Mouse (Mus musculus) ES-E14 (cell line): Measurements from ENCODE around the gene Cbarp. TPM values are rescaled to one million over a fixed set of nuclear protein-coding genes. Genes with fewer than 3 reads are reported as not detected.

Source experiments
- DNase-seq: peaks from one replicate; pipeline ENCODE4 v3.0.0-alpha.2; 2013; ENCODE audit warnings: low read depth, low spot score
- H3K27ac ChIP-seq: 2 replicates; pipeline ENCODE4 v1.5.1; 2012; ENCODE audit warnings: low read depth, mild to moderate bottlenecking, low read length, moderate library complexity, mixed read lengths; ENCODE audit not compliant: poor library complexity, insufficient read depth, severe bottlenecking
- H3K36me3 ChIP-seq: 2 replicates; pipeline ENCODE4 v1.6.1; 2012; ENCODE audit warnings: mild to moderate bottlenecking, low read length, moderate library complexity, mixed read lengths; ENCODE audit not compliant: control insufficient read depth, poor library complexity, insufficient read depth, severe bottlenecking
- H3K4me1 ChIP-seq, 2 experiments: fragments of 150-350 bp in 1 of 2; sonication (generic) in 1 of 2; 2 replicates each; pipeline ENCODE4 v1.6.1; 2012; ENCODE audit warnings: low read length in 2 of 2, mild to moderate bottlenecking in 1 of 2, mixed read lengths in 1 of 2; ENCODE audit not compliant: control insufficient read depth in 2 of 2, insufficient read depth in 2 of 2, poor library complexity in 1 of 2
- H3K4me3 ChIP-seq, 2 experiments: fragments of 150-350 bp in 1 of 2; sonication (generic) in 1 of 2; 2 replicates each; pipeline ENCODE4 v1.5.1; 2012; ENCODE audit warnings: low read length in 2 of 2, low read depth in 1 of 2, mild to moderate bottlenecking in 1 of 2, mixed read lengths in 1 of 2; ENCODE audit not compliant: insufficient read depth in 1 of 2, poor library complexity in 1 of 2, severe bottlenecking in 1 of 2
- H3K9ac ChIP-seq: 2 replicates; pipeline ENCODE4 v1.6.1; 2012; ENCODE audit warnings: low read depth, mild to moderate bottlenecking, low read length, mixed read lengths; ENCODE audit not compliant: poor library complexity, insufficient read depth, severe bottlenecking
- H3K9me3 ChIP-seq: fragments of 150-350 bp; sonication (generic); 2 replicates; pipeline ENCODE4 v1.6.1; 2012; ENCODE audit warnings: low read depth, mild to moderate bottlenecking, low read length; ENCODE audit not compliant: control insufficient read depth, insufficient read depth
- CHD2 ChIP-seq: IDR thresholded peaks from 2 replicates; pipeline ENCODE4 v1.6.1; 2014; ENCODE audit warnings: mild to moderate bottlenecking, low read depth, low read length, inconsistent platforms
- HCFC1 ChIP-seq: IDR thresholded peaks from 2 replicates; pipeline ENCODE4 v1.6.1; 2012; ENCODE audit warnings: low read length, inconsistent platforms, borderline replicate concordance; ENCODE audit not compliant: insufficient read depth
- MAFK ChIP-seq: IDR thresholded peaks from 2 replicates; pipeline ENCODE4 v1.6.1; 2014; ENCODE audit warnings: mild to moderate bottlenecking, low read depth, low read length, inconsistent platforms; ENCODE audit not compliant: insufficient read depth
- ZC3H11A ChIP-seq: IDR thresholded peaks from 2 replicates; pipeline ENCODE4 v1.6.1; 2012; ENCODE audit warnings: low read depth, mild to moderate bottlenecking, inconsistent platforms, low read length, borderline replicate concordance
- ZNF384 ChIP-seq: IDR thresholded peaks from 2 replicates; pipeline ENCODE4 v1.6.1; 2012; ENCODE audit warnings: low read depth, low read length, inconsistent platforms
- in situ Hi-C, 2 experiments: fragments of 600-800 bp; cut with MboI; formaldehyde crosslinking; loops; one replicate each; pipeline ENCODE4 v1.15.1; 2025; ENCODE audit warnings: low sequenced_read_pairs in 2 of 2, inconsistent platforms in 1 of 2; ENCODE audit not compliant: unreplicated experiment in 2 of 2
- total RNA-seq: library from RNA; depleted of rRNA; stranded (reverse); fragments of 300-350 nt; gene quantifications from 2 replicates; pipeline ENCODE4 v1.2.3, GENCODE M21; 2012; rRNA removed

Cbarp gene
- total RNA-seq, 1 experiment, result 20.9 TPM

- Histone ChIP-seq H3K9ac (no peak overlapping the region), H3K4me3 (no peak overlapping the region), H3K27ac (no peak overlapping the region), H3K36me3 (peaks cover 3% of the 10 kb centered on the region; the same call in 1 of the 2 replicates), H3K4me1 (peaks cover 0 to 4% of the 10 kb centered on the region in 2 experiments; a peak in 1 of 4 replicates), H3K9me3 (no peaks in the 10 kb centered on the region)
- in situ Hi-C loops, result no loop called here
- TF ChIP-seq MAFK (no peak), ZC3H11A (no peak), HCFC1 (no peak)
- DNase-seq, result no peak
Measured at GRCm38 (mm10) chr10:80089146-80089545, 51.5 kb downstream of the Cbarp start.

GRCm38 (mm10) chr10:80087483-80087882 is 53.2 kb downstream of the Cbarp start:
- TF ChIP-seq ZNF384, result no peak
- no peak for TF ChIP-seq MAFK
- no peak for TF ChIP-seq HCFC1
- no peak for TF ChIP-seq CHD2
- no peak for TF ChIP-seq ZC3H11A
- Histone ChIP-seq H3K27ac (no peak overlapping the region), H3K4me1 (no peaks in the 10 kb centered on the region), H3K9ac (no peak overlapping the region), H3K36me3 (peaks cover 4% of the 10 kb centered on the region; the same call in 1 of the 2 replicates), H3K9me3 (no peaks in the 10 kb centered on the region), H3K4me3 (no peak overlapping the region)
- in situ Hi-C loops, result no loop called here
- no peak for DNase-seq

DNA sequence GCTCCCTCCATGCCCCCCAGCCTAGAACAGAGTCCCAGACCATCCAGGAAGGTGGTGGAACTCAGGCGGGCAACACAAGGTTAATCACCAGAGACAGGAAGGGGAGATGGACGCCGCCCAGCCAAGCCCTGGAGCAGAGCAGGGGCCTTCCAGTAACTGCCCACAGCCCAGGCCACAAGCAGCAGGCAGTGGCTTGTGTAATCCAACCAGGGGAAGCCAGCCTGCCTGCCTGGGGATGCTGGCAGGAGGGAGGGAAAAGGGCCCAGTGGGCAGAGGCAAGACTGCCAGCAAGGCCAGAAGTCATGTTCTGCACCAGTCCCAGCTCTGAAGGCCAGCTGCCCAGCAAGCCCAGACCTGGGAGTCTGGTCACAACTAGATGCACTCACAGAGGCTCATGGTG is 53.8 kb downstream of the Cbarp start:
- Histone ChIP-seq H3K4me3 (no peak overlapping the region), H3K27ac (no peak overlapping the region), H3K4me1 (no peaks in the 10 kb centered on the region), H3K9ac (no peak overlapping the region), H3K9me3 (no peaks in the 10 kb centered on the region), H3K36me3 (peaks cover 6% of the 10 kb centered on the region; the same call in 1 of the 2 replicates)
- TF ChIP-seq CHD2 (no peak), MAFK (no peak), ZC3H11A (no peak), ZNF384 (no peak), HCFC1 (no peak)
- DNase-seq, result no peak
- in situ Hi-C loops, result no loop called here

- H3K27ac ChIP-seq, result no peak overlapping the region
Measured at GRCm38 (mm10) chr10:80084817-80085487, 55.7 kb downstream of the Cbarp start.

DNA sequence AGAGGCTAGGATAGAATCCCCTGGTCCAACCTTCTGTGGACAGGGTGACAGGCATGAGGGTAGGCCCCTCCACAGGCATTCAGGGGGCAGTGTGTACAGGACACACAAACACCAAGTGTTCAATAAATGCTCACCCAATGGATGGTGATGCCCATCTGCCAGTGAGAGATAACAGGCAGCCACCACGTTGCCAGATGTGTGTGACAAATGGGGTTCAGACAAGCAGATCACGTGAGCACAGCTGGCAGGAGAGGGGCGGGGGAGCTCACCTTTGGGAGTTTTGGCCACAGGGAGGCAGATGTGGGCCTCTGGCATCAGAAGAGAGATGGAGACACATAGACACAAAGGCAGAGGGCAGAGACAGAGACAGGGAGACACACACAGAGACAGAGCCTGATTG is 59.6 kb downstream of the Cbarp start:
- no peak overlapping the region for H3K27ac ChIP-seq
- DNase-seq, result no peak
- H3K4me1 ChIP-seq, result peaks cover 0 to 11% of the 10 kb centered on the region in 2 experiments; a peak in 1 of 4 replicates
- H3K4me3 ChIP-seq, result no peak overlapping the region
- TF ChIP-seq CHD2, result no peak
- TF ChIP-seq ZC3H11A, result no peak
- no peak for TF ChIP-seq HCFC1
- TF ChIP-seq ZNF384, result no peak
- TF ChIP-seq MAFK, result no peak
- H3K36me3 ChIP-seq, result peaks cover 27% of the 10 kb centered on the region; the same call in 1 of the 2 replicates
- in situ Hi-C loops, result no loop called here
- H3K9ac ChIP-seq, result no peak overlapping the region
- H3K9me3 ChIP-seq, result no peaks in the 10 kb centered on the region

More at GRCm38 (mm10) chr10:80084817-80085487, 55.7 kb downstream of the Cbarp start:
- DNase-seq, result no peak
- H3K4me3 ChIP-seq, result no peak overlapping the region
- TF ChIP-seq HCFC1 (no peak), ZNF384 (no peak), MAFK (no peak), CHD2 (no peak), ZC3H11A (no peak)
- in situ Hi-C loops, result no loop called here
- no peak overlapping the region for H3K9ac ChIP-seq
- H3K9me3 ChIP-seq, result no peaks in the 10 kb centered on the region
- H3K4me1 ChIP-seq, result peaks cover 0 to 3% of the 10 kb centered on the region in 2 experiments; a peak in 1 of 4 replicates
- H3K36me3 ChIP-seq, result peaks cover 20% of the 10 kb centered on the region; the same call in 1 of the 2 replicates

Other genes starting within 250 kb of the Cbarp start
- not detected in 2 replicates for gene Cfd, start 250.0 kb downstream of the Cbarp start, total RNA-seq
- gene Med16, start 231.9 kb downstream of the Cbarp start, total RNA-seq, result 21.0 and 24.9 TPM in 2 replicates
- 2.3 and 8.3 TPM in 2 replicates for gene Gm26602, start 230.0 kb downstream of the Cbarp start, total RNA-seq
- 0.85 and 2.4 TPM in 2 replicates for gene Kiss1r, start 223.9 kb downstream of the Cbarp start, total RNA-seq
- 24.0 and 28.2 TPM in 2 replicates for gene R3hdm4, start 219.6 kb downstream of the Cbarp start, total RNA-seq
- gene Arid3a, start 213.8 kb downstream of the Cbarp start, total RNA-seq, result 10.8 and 16.3 TPM in 2 replicates
- 155 and 195 TPM in 2 replicates for gene Wdr18, start 180.7 kb downstream of the Cbarp start, total RNA-seq
- gene Grin3b, start 170.1 kb downstream of the Cbarp start, total RNA-seq, result 0.36 and 0.74 TPM in 2 replicates
- gene Tmem259, start 156.5 kb downstream of the Cbarp start, total RNA-seq, result 127 and 220 TPM in 2 replicates
- gene Cnn2, start 152.3 kb downstream of the Cbarp start, total RNA-seq, result 94.1 and 159 TPM in 2 replicates
- 8.8 and 18.9 TPM in 2 replicates for gene Abca7, start 144.3 kb downstream of the Cbarp start, total RNA-seq
- 17.0 and 20.9 TPM in 2 replicates for gene Arhgap45, start 124.2 kb downstream of the Cbarp start, total RNA-seq
- gene Polr2e, start 101.0 kb downstream of the Cbarp start, total RNA-seq, result 266 and 293 TPM in 2 replicates
- 1,456 and 1,919 TPM in 2 replicates for gene Gpx4, start 93.7 kb downstream of the Cbarp start, total RNA-seq
- gene Sbno2, start 35.3 kb downstream of the Cbarp start, total RNA-seq, result 36.6 and 49.3 TPM in 2 replicates
- gene Stk11, start 25.0 kb downstream of the Cbarp start, total RNA-seq, result 124 and 141 TPM in 2 replicates
- gene Atp5d, start 2.2 kb downstream of the Cbarp start, total RNA-seq, result 217 and 226 TPM in 2 replicates
- 38.3 and 42.6 TPM in 2 replicates for gene Midn, start 7.4 kb upstream of the Cbarp start, total RNA-seq
- gene Cirbp, start 25.1 kb upstream of the Cbarp start, total RNA-seq, result 69.6 and 105 TPM in 2 replicates
- gene 1600002K03Rik, start 32.1 kb upstream of the Cbarp start, total RNA-seq, result 25.4 and 31.2 TPM in 2 replicates
- 2.7 and 3.4 TPM in 2 replicates for gene Efna2, start 38.6 kb upstream of the Cbarp start, total RNA-seq
- 80.8 and 115 TPM in 2 replicates for gene Mum1, start 85.6 kb upstream of the Cbarp start, total RNA-seq
- 205 and 290 TPM in 2 replicates for gene Ndufs7, start 108.3 kb upstream of the Cbarp start, total RNA-seq
- 2.9 and 3.0 TPM in 2 replicates for gene Gamt, start 120.2 kb upstream of the Cbarp start, total RNA-seq
- gene Dazap1, start 120.7 kb upstream of the Cbarp start, total RNA-seq, result 121 and 154 TPM in 2 replicates
- gene Rps15, start 151.6 kb upstream of the Cbarp start, total RNA-seq, result 2,505 and 2,820 TPM in 2 replicates
- 4.4 and 4.6 TPM in 2 replicates for gene Apc2, start 155.1 kb upstream of the Cbarp start, total RNA-seq
- gene 2310011J03Rik, start 179.7 kb upstream of the Cbarp start, total RNA-seq, result 29.6 and 33.4 TPM in 2 replicates
- gene Pcsk4, start 188.7 kb upstream of the Cbarp start, total RNA-seq, result 1.4 and 3.3 TPM in 2 replicates
- gene Reep6, start 189.1 kb upstream of the Cbarp start, total RNA-seq, result 13.3 and 21.8 TPM in 2 replicates
- 2.1 and 2.4 TPM in 2 replicates for gene Adamtsl5, start 207.6 kb upstream of the Cbarp start, total RNA-seq
- gene Plk5, start 215.6 kb upstream of the Cbarp start, total RNA-seq, result 6.0 and 17.4 TPM in 2 replicates
- gene Mex3d, start 246.8 kb upstream of the Cbarp start, total RNA-seq, result 27.1 and 28.9 TPM in 2 replicates